Mouse (Mus musculus) C2C12 (cell line): ENCODE measurements around the gene Insc.

ENCODE experiments used
- CEBPB ChIP-seq: IDR thresholded peaks from one replicate; pipeline ENCODE4 v1.6.1; 2011; ENCODE audit warnings: low read depth, mild to moderate bottlenecking, control low read depth, moderate library complexity
- CTCF ChIP-seq: IDR thresholded peaks from one replicate; pipeline ENCODE4 v1.5.1; 2011; ENCODE audit not compliant: control insufficient read depth, insufficient read depth, insufficient read length
- MAX ChIP-seq: IDR thresholded peaks from one replicate; pipeline ENCODE4 v1.6.1; 2011; ENCODE audit warnings: mild to moderate bottlenecking, control low read depth
- USF1 ChIP-seq: IDR thresholded peaks from one replicate; pipeline ENCODE4 v1.6.1; 2011; ENCODE audit warnings: low read depth, mild to moderate bottlenecking, control low read depth, moderate library complexity

DNA sequence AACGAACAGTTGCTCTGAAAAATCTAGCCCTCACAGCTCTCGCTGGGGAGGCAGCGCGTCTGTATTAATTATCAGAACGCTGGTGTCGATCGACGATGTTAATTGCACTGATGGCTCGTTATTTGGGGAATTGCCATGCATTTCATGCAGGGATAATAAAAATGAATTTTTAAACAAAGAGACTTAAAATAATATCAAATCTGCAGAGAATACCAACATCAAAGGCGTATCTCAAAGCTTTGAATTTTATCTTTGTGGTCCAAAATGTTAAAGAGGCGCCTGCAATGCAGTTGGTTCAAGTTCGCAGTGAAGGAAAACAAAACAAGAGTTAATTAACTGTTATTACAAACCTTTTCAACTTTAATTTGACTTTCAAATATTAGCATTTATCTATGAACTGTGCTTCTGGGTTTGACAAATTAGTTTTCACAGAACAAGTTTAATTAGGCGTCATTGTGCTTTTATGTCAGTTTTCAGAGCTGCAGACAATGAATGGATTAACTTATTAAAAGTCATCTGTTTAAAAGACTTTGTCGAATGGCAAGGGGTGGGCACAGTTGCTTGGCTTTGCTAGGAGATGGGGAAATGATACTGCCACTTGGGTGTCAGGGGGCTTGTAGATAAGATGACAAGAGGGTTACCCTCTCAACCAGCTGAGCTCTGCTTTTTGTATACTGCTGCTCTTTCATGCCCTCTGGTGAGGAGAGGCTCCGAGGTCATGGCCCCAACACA is 153.6 kb downstream of the Insc start:
- TF ChIP-seq CTCF (no peak), USF1 (no peak), MAX (no peak), CEBPB (no peak)
